Mouse (Mus musculus): Measurements from ENCODE around the gene Gm47289.

DNA sequence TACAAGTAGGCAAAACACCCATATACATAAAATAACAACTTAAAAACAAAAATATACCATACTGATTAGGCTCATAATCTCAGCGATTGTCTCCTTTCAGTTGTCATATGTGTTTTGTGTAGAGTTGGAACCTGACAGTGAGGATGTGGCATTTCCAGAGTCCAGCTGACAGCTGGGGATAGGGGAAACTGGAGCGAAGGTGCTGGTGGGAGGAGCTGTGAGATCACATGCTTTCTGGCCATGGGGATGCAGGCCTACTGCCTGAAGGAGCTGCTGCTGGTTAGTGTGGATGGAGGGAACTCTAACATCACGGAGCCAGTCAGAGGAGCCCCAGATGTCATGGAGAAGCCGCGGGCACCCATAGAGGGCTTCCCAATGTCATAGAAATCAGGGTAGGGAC is 46.8 kb downstream of the Gm47289 start:
- TF ChIP-seq CTCF (IDR thresholded peaks at IDR 0.05; ENCODE audit: insufficient read depth, low read depth, low read length), result no peak
- no peak for TF ChIP-seq POLR2A (IDR thresholded peaks at IDR 0.05; ENCODE audit: insufficient read depth, low read depth, low read length)
